Mouse (Mus musculus): ENCODE data around the gene Palm2. TPM values are rescaled to one million over a fixed set of nuclear protein-coding genes. Genes with fewer than 3 reads are reported as not detected.

Gene Palm2
- polyA plus RNA-seq, 1 experiment from 2014 or later, result 6.8 TPM

DNA sequence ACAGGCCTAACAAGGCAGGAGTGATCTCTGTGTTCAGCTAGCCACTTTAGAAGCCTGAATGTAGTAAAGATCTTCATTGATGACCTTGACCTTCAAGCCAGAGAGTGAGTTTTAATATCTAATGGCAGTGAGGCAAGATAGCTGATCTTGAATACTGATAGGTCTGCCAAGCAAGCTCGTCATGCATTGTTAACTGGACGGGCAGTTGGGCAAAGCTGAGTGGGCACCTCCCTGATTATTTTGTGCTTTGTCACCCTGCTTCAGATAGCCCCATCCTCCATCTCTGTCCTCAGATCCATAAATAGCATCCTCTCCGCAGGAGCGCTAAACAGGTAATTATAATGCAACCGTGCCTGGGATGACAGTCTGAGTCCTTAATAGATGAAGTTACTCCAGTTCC, 198.3 kb downstream of the Palm2 start:
- 88% methylated on average over 5 of the region's 5 CpGs for WGBS
- Histone ChIP-seq H3K9me3 (no peaks in the 10 kb centered on the region), H3K27ac (replicated peaks) (no peak overlapping the region), H3K4me3 (no peak overlapping the region), H3K4me1 (peaks cover 5% of the 10 kb centered on the region; the same call in 1 of the 2 replicates), H3K27me3 (no peaks in the 10 kb centered on the region), H3K4me2 (replicated peaks) (no peak overlapping the region), H3K36me3 (no peaks in the 10 kb centered on the region), H3K9ac (replicated peaks) (no peak overlapping the region)
- ATAC-seq (ENCODE audit: low FRiP score, low read depth), result no peak

DNA sequence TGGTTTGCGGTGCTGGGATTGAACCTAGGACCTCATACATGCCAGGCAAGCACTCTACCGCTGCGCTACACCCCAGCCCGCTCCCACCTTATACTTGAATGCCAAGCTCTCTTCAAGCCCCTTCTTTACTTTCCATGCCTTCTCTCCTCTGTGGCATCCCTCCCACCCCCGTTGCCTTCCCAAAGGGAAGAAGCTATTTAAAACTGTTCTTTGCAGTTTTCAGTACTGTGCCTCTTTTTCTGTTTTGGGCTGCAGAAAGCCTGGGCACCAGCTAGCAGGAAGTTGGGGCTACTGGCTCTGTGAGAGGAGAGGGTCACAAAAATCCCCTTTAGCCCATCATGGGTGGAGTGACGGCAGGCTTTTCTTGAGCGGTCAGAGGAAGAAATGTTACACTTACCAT, 199.0 kb downstream of the Palm2 start:
- Histone ChIP-seq H3K9ac (replicated peaks) (no peak overlapping the region), H3K9me3 (no peaks in the 10 kb centered on the region), H3K27me3 (no peaks in the 10 kb centered on the region), H3K27ac (replicated peaks) (no peak overlapping the region), H3K36me3 (no peaks in the 10 kb centered on the region), H3K4me1 (peaks cover 10% of the 10 kb centered on the region; the same call in 1 of the 2 replicates), H3K4me3 (no peak overlapping the region), H3K4me2 (replicated peaks) (no peak overlapping the region)
- 87% methylated on average over 7 of the region's 7 CpGs for WGBS
- no peak for ATAC-seq (ENCODE audit: low FRiP score, low read depth)

DNA sequence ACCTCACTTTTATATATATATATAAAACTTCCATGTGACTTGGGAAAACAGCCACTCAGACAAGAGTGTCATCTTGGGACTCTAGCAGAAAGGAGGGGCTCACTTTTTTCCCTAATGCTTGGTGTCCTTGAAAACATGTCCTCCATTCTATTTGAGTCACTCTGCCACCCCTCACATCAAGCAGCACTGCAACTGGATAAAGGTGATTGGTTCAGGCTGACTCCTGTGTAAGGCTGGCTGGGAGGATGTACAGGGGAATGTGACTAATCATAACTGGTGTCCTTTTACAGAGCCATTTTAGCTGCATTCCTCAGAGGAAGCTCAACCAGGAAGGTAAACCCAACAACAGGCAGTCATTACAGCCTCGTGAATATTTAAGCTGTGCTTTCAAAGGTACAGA, 200.9 kb downstream of the Palm2 start:
- Histone ChIP-seq H3K27me3 (no peaks in the 10 kb centered on the region; the same call in 1 of the 2 replicates), H3K36me3 (no peaks in the 10 kb centered on the region), H3K4me1 (peaks cover 17% of the 10 kb centered on the region; the same call in 1 of the 2 replicates), H3K4me2 (replicated peaks) (no peak overlapping the region), H3K9ac (replicated peaks) (no peak overlapping the region), H3K4me3 (no peak overlapping the region), H3K9me3 (no peaks in the 10 kb centered on the region), H3K27ac (replicated peaks) (no peak overlapping the region)
- no peak for ATAC-seq (ENCODE audit: low FRiP score, low read depth)
- 62% methylated on average over 1 of the region's 1 CpGs for WGBS

DNA sequence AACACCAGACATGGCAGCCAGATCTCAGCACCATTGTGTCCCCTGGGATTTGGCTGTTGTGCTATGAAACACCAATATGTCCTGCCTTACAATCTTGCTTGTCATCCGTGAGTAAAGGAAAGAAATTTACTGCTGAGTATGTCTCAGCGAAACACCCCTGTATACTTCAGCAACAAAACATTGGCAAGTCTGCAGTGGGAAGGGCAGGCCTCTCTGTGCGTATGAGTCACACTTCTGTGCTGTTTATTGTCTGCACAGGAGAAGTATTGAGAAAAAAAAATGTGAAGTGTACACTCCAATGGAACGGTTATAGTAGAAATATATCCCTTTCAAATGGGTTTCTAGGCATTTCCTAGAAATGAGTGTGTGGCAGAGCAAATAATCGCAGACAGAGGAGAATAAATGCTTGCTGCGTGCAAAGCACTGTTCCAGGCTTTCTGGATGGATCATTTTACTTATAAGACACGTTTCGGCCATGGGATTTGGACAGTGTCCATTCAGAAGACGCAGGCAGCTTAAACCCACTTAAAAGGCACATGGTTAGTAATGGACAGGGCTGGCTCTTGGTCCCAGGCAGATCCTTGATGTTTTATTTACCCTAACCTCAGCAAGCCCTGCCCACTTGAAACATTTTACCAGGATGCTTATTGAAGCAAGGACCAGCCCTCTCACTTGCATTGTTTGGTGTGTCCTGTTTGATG, 202.9 kb downstream of the Palm2 start:
- H3K9ac ChIP-seq (replicated peaks), result no peak overlapping the region
- no peaks in the 10 kb centered on the region for H3K9me3 ChIP-seq
- H3K4me2 ChIP-seq (replicated peaks), result no peak overlapping the region
- H3K4me3 ChIP-seq, result no peak overlapping the region
- peaks cover 17% of the 10 kb centered on the region; the same call in 1 of the 2 replicates for H3K4me1 ChIP-seq
- H3K27ac ChIP-seq (replicated peaks), result no peak overlapping the region
- no peaks in the 10 kb centered on the region for H3K36me3 ChIP-seq
- 76% methylated on average over 9 of the region's 9 CpGs for WGBS
- no peaks in the 10 kb centered on the region; the same call in 1 of the 2 replicates for H3K27me3 ChIP-seq
- ATAC-seq (ENCODE audit: low FRiP score, low read depth), result no peak

DNA sequence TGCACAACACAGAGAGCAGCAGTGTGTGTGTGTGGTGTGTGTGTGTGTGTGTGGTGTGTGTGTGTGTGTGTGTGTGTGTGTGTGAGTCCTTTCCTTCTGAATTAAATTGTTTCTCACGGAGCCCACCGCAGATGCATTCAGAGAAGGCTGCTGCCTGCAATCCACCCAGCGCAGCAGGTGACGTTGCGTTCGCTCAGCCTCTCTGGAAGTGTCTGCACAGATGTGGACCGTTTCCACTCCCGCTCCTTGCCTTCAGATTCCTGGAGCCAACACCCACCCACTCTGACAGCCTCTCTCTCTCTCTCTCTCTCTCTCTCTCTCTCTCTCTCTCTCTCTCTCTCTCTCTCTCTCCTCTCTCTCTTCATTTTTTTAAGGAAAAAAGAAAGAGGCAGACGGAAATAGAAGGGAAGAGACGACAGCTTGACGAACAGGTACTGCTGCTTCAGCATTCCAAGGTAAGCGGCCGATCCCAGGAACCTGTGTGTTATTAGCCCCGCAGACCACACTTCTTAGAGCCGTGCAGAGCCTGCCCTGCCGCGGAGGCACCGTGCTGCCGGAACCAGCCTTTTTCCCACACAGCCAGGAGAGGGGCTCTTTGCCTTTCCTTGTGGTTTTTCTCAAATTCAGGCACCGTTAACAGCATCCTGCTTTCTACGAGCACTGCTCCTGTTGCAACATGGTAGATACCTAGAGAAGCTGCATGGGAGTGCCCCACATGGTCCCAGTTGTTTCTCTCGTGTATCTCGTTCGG, 203.8 kb downstream of the Palm2 start:
- Histone ChIP-seq H3K4me3 (peak overlapping the region; percentile 27), H3K9me3 (no peaks in the 10 kb centered on the region), H3K9ac (replicated peaks) (no peak overlapping the region), H3K4me1 (peaks cover 17% of the 10 kb centered on the region; the same call in 1 of the 2 replicates), H3K27ac (replicated peaks) (no peak overlapping the region), H3K4me2 (replicated peaks) (peak overlapping the region; percentile 49), H3K36me3 (no peaks in the 10 kb centered on the region), H3K27me3 (no peaks in the 10 kb centered on the region; the same call in 1 of the 2 replicates)
- ATAC-seq (ENCODE audit: low FRiP score, low read depth), result peak; percentile 52; the same call in 1 of the 2 replicates
- WGBS, result 45% methylated on average over 24 of the region's 24 CpGs

DNA sequence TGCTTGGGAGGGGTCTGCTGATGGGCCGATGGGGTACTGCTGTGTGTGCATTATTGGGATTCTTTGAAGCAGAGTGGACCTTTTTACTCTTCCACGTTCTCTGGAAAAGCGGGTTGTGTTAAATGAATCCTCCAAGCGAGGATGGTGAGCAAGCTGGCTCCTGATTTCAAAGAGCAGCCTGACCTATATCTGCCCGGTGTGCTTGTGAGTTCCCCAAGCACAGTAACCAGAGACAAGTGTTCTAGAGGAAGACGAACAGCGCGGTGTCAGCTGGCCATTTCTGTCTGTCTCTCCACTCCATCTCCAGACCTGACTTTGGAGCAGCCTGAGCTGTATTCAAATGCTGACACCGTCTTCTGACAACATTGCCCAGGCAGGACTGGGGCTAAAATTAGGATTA, 204.9 kb downstream of the Palm2 start:
- Histone ChIP-seq H3K4me3 (no peak overlapping the region), H3K4me1 (peaks cover 17% of the 10 kb centered on the region; the same call in 1 of the 2 replicates), H3K9me3 (no peaks in the 10 kb centered on the region), H3K4me2 (replicated peaks) (no peak overlapping the region), H3K9ac (replicated peaks) (no peak overlapping the region), H3K27me3 (no peaks in the 10 kb centered on the region; the same call in 1 of the 2 replicates), H3K36me3 (no peaks in the 10 kb centered on the region), H3K27ac (replicated peaks) (no peak overlapping the region)
- no peak for ATAC-seq (ENCODE audit: low FRiP score, low read depth)
- 82% methylated on average over 9 of the region's 9 CpGs for WGBS

DNA sequence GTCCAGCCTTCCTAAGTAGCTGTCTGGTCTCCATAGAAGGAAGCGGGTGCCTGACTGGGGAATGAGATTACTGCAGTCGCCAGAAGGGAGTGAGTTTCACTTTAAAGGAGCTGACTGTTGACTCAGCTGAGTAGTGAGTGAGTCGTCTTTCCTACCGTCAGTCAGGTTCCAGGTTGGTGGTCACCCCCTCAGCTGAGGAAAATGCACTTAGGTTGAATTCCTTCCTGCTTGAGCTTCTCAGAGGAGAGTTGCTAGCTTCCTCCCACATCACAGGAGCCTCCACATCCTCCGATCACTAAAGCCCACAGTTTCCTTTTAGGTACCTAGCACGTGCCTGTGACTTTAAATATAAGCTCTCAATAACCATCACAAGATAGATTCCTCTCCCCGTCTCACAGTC, 206.2 kb downstream of the Palm2 start:
- Histone ChIP-seq H3K9ac (replicated peaks) (no peak overlapping the region), H3K27ac (replicated peaks) (no peak overlapping the region), H3K27me3 (no peaks in the 10 kb centered on the region; the same call in 1 of the 2 replicates), H3K36me3 (no peaks in the 10 kb centered on the region), H3K4me1 (peaks cover 17% of the 10 kb centered on the region; the same call in 1 of the 2 replicates), H3K4me2 (replicated peaks) (no peak overlapping the region), H3K4me3 (no peak overlapping the region), H3K9me3 (no peaks in the 10 kb centered on the region)
- no peak for ATAC-seq (ENCODE audit: low FRiP score, low read depth)
- WGBS, result 39% methylated on average over 7 of the region's 7 CpGs

DNA sequence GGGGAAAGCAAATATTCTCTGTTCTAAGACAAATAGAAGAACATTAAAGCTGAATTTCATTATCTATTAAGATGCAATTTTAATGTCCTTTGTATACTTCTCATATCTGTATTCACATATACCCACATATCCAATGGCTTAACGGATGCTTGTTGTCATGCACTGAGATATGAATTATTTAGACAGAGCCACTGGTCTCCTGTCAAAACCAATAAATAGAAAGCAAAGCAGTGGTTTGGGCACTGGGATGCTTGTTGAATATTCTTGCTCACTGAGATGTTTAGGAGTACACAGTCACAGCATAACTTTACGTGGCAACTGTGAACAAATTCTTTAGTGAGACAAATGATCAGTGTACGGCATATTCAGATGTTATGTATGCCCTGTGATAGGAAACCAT, 206.9 kb downstream of the Palm2 start:
- Histone ChIP-seq H3K4me2 (replicated peaks) (no peak overlapping the region), H3K9me3 (no peaks in the 10 kb centered on the region), H3K4me1 (peaks cover 17% of the 10 kb centered on the region; the same call in 1 of the 2 replicates), H3K27me3 (no peaks in the 10 kb centered on the region; the same call in 1 of the 2 replicates), H3K27ac (replicated peaks) (no peak overlapping the region), H3K4me3 (no peak overlapping the region), H3K36me3 (no peaks in the 10 kb centered on the region), H3K9ac (replicated peaks) (no peak overlapping the region)
- WGBS, result 90% methylated on average over 3 of the region's 3 CpGs
- ATAC-seq (ENCODE audit: low FRiP score, low read depth), result no peak

DNA sequence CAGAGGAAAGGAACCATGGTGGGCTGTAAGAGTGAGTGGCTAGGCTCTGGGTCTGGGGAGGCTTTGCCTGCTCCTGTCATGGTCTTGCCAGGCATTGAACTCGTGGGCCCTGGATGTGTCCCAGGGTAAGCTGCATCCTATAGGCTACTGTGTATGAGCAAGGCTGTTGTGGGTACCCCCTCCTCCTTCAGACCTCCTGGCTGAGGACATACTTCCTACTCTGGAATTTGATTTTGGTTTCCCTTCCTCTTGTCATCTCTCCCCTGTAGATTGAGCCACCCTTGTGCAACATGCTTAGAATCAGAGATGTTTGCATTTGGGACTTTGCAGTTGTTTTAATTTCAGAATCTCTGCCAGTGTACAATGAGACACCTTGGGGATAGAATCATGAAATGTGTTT, 216.9 kb downstream of the Palm2 start:
- no peak overlapping the region for H3K4me2 ChIP-seq (replicated peaks)
- 64% methylated on average over 1 of the region's 1 CpGs for WGBS
- H3K9ac ChIP-seq (replicated peaks), result no peak overlapping the region
- ATAC-seq (ENCODE audit: low FRiP score, low read depth), result no peak
- H3K4me3 ChIP-seq, result no peak overlapping the region
- H3K27me3 ChIP-seq, result no peaks in the 10 kb centered on the region
- no peaks in the 10 kb centered on the region for H3K9me3 ChIP-seq
- H3K27ac ChIP-seq (replicated peaks), result no peak overlapping the region
- H3K36me3 ChIP-seq, result no peaks in the 10 kb centered on the region
- no peaks in the 10 kb centered on the region for H3K4me1 ChIP-seq

DNA sequence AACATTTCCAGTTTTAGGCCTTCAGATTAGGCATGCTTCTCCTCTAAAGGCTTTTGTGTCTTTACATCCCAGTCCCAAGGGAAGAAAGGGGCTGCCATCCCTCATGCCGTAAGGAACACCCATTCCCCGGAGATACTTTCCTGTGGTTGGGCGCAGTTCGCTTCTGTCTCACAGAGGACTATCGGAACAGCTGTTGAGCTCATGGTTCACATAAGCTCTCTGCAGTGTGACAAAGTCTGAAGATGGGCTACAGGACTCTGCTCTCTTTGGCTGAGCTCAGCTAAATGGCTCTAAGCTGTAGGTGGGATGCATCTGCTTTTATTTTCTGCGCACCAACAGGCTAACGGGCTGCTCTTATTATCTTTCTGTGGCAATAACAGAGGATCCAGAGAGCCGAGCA, 217.5 kb downstream of the Palm2 start:
- no peak overlapping the region for H3K4me2 ChIP-seq (replicated peaks)
- no peak overlapping the region for H3K27ac ChIP-seq (replicated peaks)
- H3K27me3 ChIP-seq, result no peaks in the 10 kb centered on the region
- no peak for ATAC-seq (ENCODE audit: low FRiP score, low read depth)
- H3K36me3 ChIP-seq, result no peaks in the 10 kb centered on the region
- H3K4me1 ChIP-seq, result no peaks in the 10 kb centered on the region
- H3K9ac ChIP-seq (replicated peaks), result no peak overlapping the region
- WGBS, result 94% methylated on average over 8 of the region's 8 CpGs
- H3K4me3 ChIP-seq, result no peak overlapping the region
- H3K9me3 ChIP-seq, result no peaks in the 10 kb centered on the region

DNA sequence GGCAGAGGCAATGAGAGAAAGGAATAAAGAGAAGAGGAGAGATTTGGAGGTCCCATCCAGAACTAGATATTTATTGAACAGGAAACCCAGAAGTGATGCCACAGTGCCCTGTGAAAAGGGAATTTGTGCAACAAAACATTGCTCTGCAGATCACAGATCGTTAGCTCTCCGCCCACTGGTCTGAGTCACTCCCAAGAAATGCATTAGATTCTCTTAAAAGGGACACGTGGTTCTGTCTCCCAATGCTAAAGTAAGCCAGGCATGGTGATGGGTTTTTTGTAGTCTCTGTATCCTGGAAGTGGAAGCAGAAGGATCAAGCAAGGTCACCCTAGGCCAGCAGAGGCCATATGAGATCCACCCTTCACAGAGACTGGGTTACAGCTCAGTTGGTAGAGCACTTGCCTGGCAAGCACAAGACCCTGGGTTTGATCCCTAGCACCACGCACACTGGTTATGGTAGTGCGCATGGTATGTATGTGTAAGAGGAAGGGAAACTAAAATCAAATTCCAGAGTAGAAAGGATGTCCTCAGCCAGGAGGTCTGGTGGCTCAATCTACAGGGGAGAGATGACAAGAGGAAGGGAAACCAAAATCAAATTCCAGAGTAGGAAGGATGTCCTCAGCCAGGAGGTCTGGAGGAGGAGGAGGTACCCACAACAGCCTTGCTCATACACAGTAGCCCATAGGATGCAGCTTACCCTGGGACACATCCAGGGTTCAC, 218.3 kb downstream of the Palm2 start:
- Histone ChIP-seq H3K9ac (replicated peaks) (no peak overlapping the region), H3K27me3 (no peaks in the 10 kb centered on the region), H3K27ac (replicated peaks) (no peak overlapping the region), H3K4me1 (no peaks in the 10 kb centered on the region), H3K9me3 (no peaks in the 10 kb centered on the region), H3K36me3 (no peaks in the 10 kb centered on the region), H3K4me2 (replicated peaks) (no peak overlapping the region), H3K4me3 (no peak overlapping the region)
- no peak for ATAC-seq (ENCODE audit: low FRiP score, low read depth)
- 91% methylated on average over 5 of the region's 5 CpGs for WGBS

DNA sequence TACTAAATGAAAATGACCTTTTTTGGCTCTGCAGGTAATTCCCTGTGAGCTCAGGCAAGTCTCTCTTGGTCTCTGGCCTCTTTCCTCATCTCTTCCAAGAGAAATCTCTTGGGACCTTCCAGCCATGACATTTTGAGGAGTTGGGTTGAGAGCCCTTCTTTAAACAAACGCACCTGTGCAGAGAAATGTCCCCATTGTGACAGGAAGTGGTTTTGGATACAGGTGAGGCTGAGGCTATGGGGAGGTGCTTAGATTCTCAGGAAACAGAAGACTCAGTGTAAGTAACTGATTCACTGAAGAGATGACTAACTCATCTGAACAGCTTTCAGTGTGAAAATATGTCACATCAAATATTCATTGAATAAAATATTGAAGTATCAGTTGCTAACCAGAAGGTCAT, 221.9 kb downstream of the Palm2 start:
- Histone ChIP-seq H3K27ac (replicated peaks) (no peak overlapping the region), H3K9me3 (no peaks in the 10 kb centered on the region), H3K4me1 (peaks cover 14% of the 10 kb centered on the region), H3K27me3 (no peaks in the 10 kb centered on the region), H3K4me3 (no peak overlapping the region), H3K4me2 (replicated peaks) (no peak overlapping the region), H3K36me3 (no peaks in the 10 kb centered on the region), H3K9ac (replicated peaks) (no peak overlapping the region)
- ATAC-seq (ENCODE audit: low FRiP score, low read depth), result no peak
- 63% methylated on average over 1 of the region's 1 CpGs for WGBS

All from midbrain, embryonic 12.5 days (tissue).